8 mouse cellular contexts compared by ENCODE assay signal in genomic region chr11:31670468-31670921, GRCm38 (mm10). TPM values are rescaled to one million over a fixed set of nuclear protein-coding genes. Genes with fewer than 3 reads are reported as not detected.
DNase-seq lines count a peak whose midpoint lies in the region; ATAC-seq and TF ChIP-seq lines count a peak whose summit lies in the region.

No protein-coding gene starts in this region.

- no peaks in the 10 kb centered on the region for H3K27me3 ChIP-seq in heart, embryonic 11.5 days (ENCODE audit: control insufficient read depth, insufficient read depth, low read length)
- H3K27me3 ChIP-seq in embryonic facial prominence, embryonic 11.5 days (ENCODE audit: control insufficient read depth, insufficient read depth, low read length) = no peaks in the 10 kb centered on the region
- H3K27me3 ChIP-seq in intestine, embryonic 16.5 days (replicated peaks; ENCODE audit: control insufficient read depth, insufficient read depth, low read length) = no peaks in the 10 kb centered on the region
- H3K27me3 ChIP-seq in midbrain, embryonic 10.5 days (ENCODE audit: low read depth, poor library complexity, severe bottlenecking) = no peaks in the 10 kb centered on the region
- H3K27me3 ChIP-seq in cerebellum, adult 2 months (ENCODE audit: control insufficient read depth, insufficient read depth, low read length) = no peaks in the 10 kb centered on the region

- TF ChIP-seq CTCF in cerebellum, adult 2 months (IDR thresholded peaks at IDR 0.05; ENCODE audit: borderline replicate concordance, insufficient read depth, low read depth, low read length) = no peak

- H3K27ac ChIP-seq in heart, embryonic 11.5 days (ENCODE audit: low read depth, low read length) = no peak overlapping the region
- H3K27ac ChIP-seq in embryonic facial prominence, embryonic 11.5 days (replicated peaks; ENCODE audit: low read depth, low read length) = no peak overlapping the region
- no peak overlapping the region for H3K27ac ChIP-seq in intestine, embryonic 16.5 days (ENCODE audit: low read length)
- H3K27ac ChIP-seq in midbrain, embryonic 10.5 days (replicated peaks) = no peak overlapping the region
- H3K27ac ChIP-seq in cerebellum, adult 2 months (ENCODE audit: insufficient read depth, low read length) = no peak overlapping the region

- peak overlapping the region; percentile 34; the same call in 1 of the 2 replicates for H3K4me2 ChIP-seq in heart, embryonic 11.5 days
- peak overlapping the region; percentile 21 for H3K4me2 ChIP-seq in embryonic facial prominence, embryonic 11.5 days (ENCODE audit: low read depth, low read length)
- H3K4me2 ChIP-seq in intestine, embryonic 16.5 days (ENCODE audit: low read depth, low read length) = peak overlapping the region; percentile 50

- H3K9me3 ChIP-seq in heart, embryonic 11.5 days (replicated peaks; ENCODE audit: control insufficient read depth, low read length) = no peaks in the 10 kb centered on the region
- no peaks in the 10 kb centered on the region for H3K9me3 ChIP-seq in embryonic facial prominence, embryonic 11.5 days (replicated peaks; ENCODE audit: control insufficient read depth, low read length)
- H3K9me3 ChIP-seq in intestine, embryonic 16.5 days (ENCODE audit: control insufficient read depth, low read length) = no peaks in the 10 kb centered on the region
- H3K9me3 ChIP-seq in midbrain, embryonic 10.5 days (replicated peaks) = no peaks in the 10 kb centered on the region

- no peak for TF ChIP-seq POLR2A in cerebellum, adult 2 months (IDR thresholded peaks at IDR 0.05; ENCODE audit: borderline replicate concordance, insufficient read depth, low read length)

- H3K4me1 ChIP-seq in heart, embryonic 11.5 days (ENCODE audit: control insufficient read depth, insufficient read depth, low read length) = no peaks in the 10 kb centered on the region
- H3K4me1 ChIP-seq in embryonic facial prominence, embryonic 11.5 days (ENCODE audit: control insufficient read depth, insufficient read depth, low read length) = no peaks in the 10 kb centered on the region
- peaks cover 7% of the 10 kb centered on the region for H3K4me1 ChIP-seq in intestine, embryonic 16.5 days (ENCODE audit: control insufficient read depth, insufficient read depth, low read length)
- peaks cover 26% of the 10 kb centered on the region for H3K4me1 ChIP-seq in midbrain, embryonic 10.5 days
- no peaks in the 10 kb centered on the region; the same call in 1 of the 2 replicates for H3K4me1 ChIP-seq in cerebellum, adult 2 months (ENCODE audit: control insufficient read depth, insufficient read depth, low read length)

- 72% methylated on average over 5 of the region's 5 CpGs for WGBS in heart, embryonic 11.5 days (ENCODE audit: insufficient replicate concordance)
- 73% methylated on average over 5 of the region's 5 CpGs for WGBS in embryonic facial prominence, embryonic 11.5 days
- 62% methylated on average over 5 of the region's 5 CpGs for WGBS in intestine, embryonic 16.5 days
- 81% methylated on average over 5 of the region's 5 CpGs for WGBS in midbrain, embryonic 10.5 days
- WGBS in cerebellum, adult 2 months = 42% methylated on average over 5 of the region's 5 CpGs

- H3K4me3 ChIP-seq in heart, embryonic 11.5 days (ENCODE audit: low read depth, low read length) = no peak overlapping the region
- H3K4me3 ChIP-seq in embryonic facial prominence, embryonic 11.5 days (ENCODE audit: low read depth, low read length) = 0 out of 2 replicates have a peak overlapping the region, but pooled peaks have one; percentile 13
- H3K4me3 ChIP-seq in intestine, embryonic 16.5 days (ENCODE audit: low read length) = peak overlapping the region; percentile 13; the same call in 1 of the 2 replicates
- H3K4me3 ChIP-seq in midbrain, embryonic 10.5 days = peak overlapping the region; percentile 92
- no peak overlapping the region for H3K4me3 ChIP-seq in cerebellum, adult 2 months (replicated peaks; ENCODE audit: insufficient read depth, low read depth, low read length)

- H3K9ac ChIP-seq in heart, embryonic 11.5 days (ENCODE audit: low read depth, low read length) = no peak overlapping the region
- H3K9ac ChIP-seq in embryonic facial prominence, embryonic 11.5 days (replicated peaks; ENCODE audit: low read length) = no peak overlapping the region
- no peak overlapping the region for H3K9ac ChIP-seq in intestine, embryonic 16.5 days (ENCODE audit: low read depth, low read length)

- no peak for ATAC-seq in heart, embryonic 11.5 days (replicated peaks; ENCODE audit: insufficient number of reproducible peaks, low FRiP score, low TSS enrichment)
- ATAC-seq in embryonic facial prominence, embryonic 11.5 days (replicated peaks; ENCODE audit: insufficient number of reproducible peaks, low FRiP score, low TSS enrichment, low read depth) = no peak
- no peak for ATAC-seq in intestine, embryonic 16.5 days
- ATAC-seq in erythroid progenitor cell, adult 5-6 weeks (replicated peaks; ENCODE audit: low FRiP score, poor library complexity, severe bottlenecking) = no peak

- peaks cover 7% of the 10 kb centered on the region for H3K36me3 ChIP-seq in heart, embryonic 11.5 days (ENCODE audit: control insufficient read depth, insufficient read depth, low read length)
- H3K36me3 ChIP-seq in embryonic facial prominence, embryonic 11.5 days (replicated peaks; ENCODE audit: control insufficient read depth, insufficient read depth, low read depth, low read length) = peaks cover 7% of the 10 kb centered on the region
- peaks cover 2% of the 10 kb centered on the region; the same call in 1 of the 2 replicates for H3K36me3 ChIP-seq in intestine, embryonic 16.5 days (ENCODE audit: control insufficient read depth, insufficient read depth, low read length)
- peaks cover 48% of the 10 kb centered on the region for H3K36me3 ChIP-seq in midbrain, embryonic 10.5 days

- no peak for DNase-seq in heart, adult 8-10 months (ENCODE audit: low spot score)
- no peak for DNase-seq in embryonic facial prominence, embryonic 11.5 days (ENCODE audit: low spot score)
- DNase-seq in midbrain, embryonic 10.5 days (ENCODE audit: low spot score) = no peak
- no peak for DNase-seq in cerebellum, adult 2 months
- DNase-seq in adrenal gland, postnatal 25 days = no peak

RNA-seq across cellular contexts. Expression of gene Bod1, which starts 1.2 kb away (rescaled TPM):
- polyA plus RNA-seq in heart, embryonic 11.5 days (2014; fragmentation: Nextera tagmentation; extraction: Ambion mirVana) = 62.0 and 68.7 TPM in 2 replicates
- total RNA-seq in heart, adult 8-10 months (2022) = 100 to 1,000 TPM; 135 to 160 (median 146) TPM
- 130 and 137 TPM in 2 replicates for polyA plus RNA-seq in embryonic facial prominence, embryonic 11.5 days (2014; fragmentation: Nextera tagmentation; extraction: Ambion mirVana)
- 46.9 and 54.8 TPM in 2 replicates for polyA plus RNA-seq in intestine, embryonic 16.5 days (2015; fragmentation: Nextera tagmentation; extraction: Ambion mirVana)
- 123 and 133 TPM in 2 replicates for polyA plus RNA-seq in midbrain, embryonic 10.5 days (2016; fragmentation: Nextera tagmentation; extraction: Ambion mirVana)
- 130 and 139 TPM in 2 replicates for polyA plus RNA-seq in cerebellum, adult 2 months (2012; rRNA removed)
- total RNA-seq in adrenal gland, postnatal 25 days (2021) = 50.3 and 55.4 TPM in 2 replicates
- total RNA-seq in erythroid progenitor cell, adult 5-6 weeks (2015; ENCODE audit: low replicate concordance) = 3.4 and 4.7 TPM in 2 replicates
- 0.61 and 3.1 TPM in 2 replicates for total RNA-seq in erythroid progenitor cell, adult 5-6 weeks (2017; ENCODE audit: low replicate concordance)

Comparison
In these comparisons a context has a peak if more than half of its experiments do, and no peak if none do; other contexts are left out.
1. H3K4me3 ChIP-seq: peak in embryonic facial prominence, embryonic 11.5 days (single experiment), intestine, embryonic 16.5 days (single experiment) and midbrain, embryonic 10.5 days (single experiment); none in heart, embryonic 11.5 days (single experiment) and cerebellum, adult 2 months (single experiment).
2. Peak in every context shown above with its lines, with median percentiles within 50 percentile points of each other: H3K4me2 ChIP-seq.